Mouse (Mus musculus) layer of hippocampus, adult 6 months (tissue): ENCODE measurements around the gene Sp3. TPM values are rescaled to one million over a fixed set of nuclear protein-coding genes. Genes with fewer than 3 reads are reported as not detected.

Experiments used
- long read RNA-seq, 2 experiments: library from polyadenylated mRNA; unstranded; transcript quantifications; one replicate each; pipeline ENCODE4 v2.0.0; 2019 to 2020
- microRNA-seq: library from miRNA; unstranded; fragments of <30 nt; microRNA quantifications from one replicate; pipeline ENCODE4 v1.2.0, GENCODE M21; 2020
- polyA plus RNA-seq: library from polyadenylated mRNA; unstranded; fragments of <200 nt; fragmentation: Nextera tagmentation; gene quantifications from 2 replicates; pipeline ENCODE4 v1.2.3, GENCODE M21; 2021

Sp3 gene
- 10.7 and 12.2 TPM in 2 replicates for polyA plus RNA-seq
- long read RNA-seq, experiment 1, full-length matches to known transcripts, result 13 of 46 reads
- long read RNA-seq, experiment 1, partial matches to known transcripts, result 21 of 46 reads
- long read RNA-seq, experiment 1, other reads (novel, unspliced or antisense), result 12 of 46 reads
- long read RNA-seq, experiment 2, full-length matches to known transcripts, result 50 of 69 reads
- long read RNA-seq, experiment 2, partial matches to known transcripts, result 10 of 69 reads
- long read RNA-seq, experiment 2, other reads (novel, unspliced or antisense), result 9 of 69 reads

DNA sequence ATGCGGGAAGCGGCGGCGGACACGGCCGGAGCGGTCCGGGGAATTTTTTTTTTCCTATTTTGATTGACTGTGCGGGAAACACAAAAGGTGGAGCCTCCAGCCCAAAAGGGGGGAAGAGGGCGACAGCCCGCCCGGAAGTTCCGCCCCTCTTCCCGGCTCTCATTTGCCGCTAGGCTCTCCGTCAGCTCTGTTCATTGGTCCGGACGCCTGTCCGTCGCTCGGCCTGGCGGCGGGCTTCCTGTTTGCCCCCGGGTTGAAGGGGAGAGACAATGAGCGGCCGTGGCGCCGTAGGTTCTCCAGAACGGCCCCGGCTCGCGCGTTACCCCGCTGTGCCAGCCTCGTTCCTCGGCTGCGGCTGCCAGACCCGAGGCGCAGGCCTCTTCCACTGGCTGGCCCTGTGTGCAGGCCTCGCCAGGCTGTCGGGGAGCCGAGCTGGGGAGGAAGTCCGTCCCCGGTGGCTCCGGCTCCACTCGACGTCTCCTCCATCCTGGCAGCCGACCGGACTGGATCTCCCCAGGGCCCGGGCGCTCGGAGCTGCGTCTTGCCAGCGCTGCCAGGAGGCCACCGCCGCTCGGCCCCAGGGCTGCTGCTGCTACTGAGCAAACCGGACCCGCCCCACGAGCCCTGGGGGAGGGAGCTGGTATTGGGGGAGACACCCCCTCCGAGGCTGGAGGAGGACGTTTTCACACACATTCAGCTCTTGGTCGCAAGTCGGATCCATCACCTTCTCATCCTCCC lies at the start of gene Sp3:
TSS of gene Sp3 (minus strand) at position 110 of the 738 bp plus-strand sequence.

DNA sequence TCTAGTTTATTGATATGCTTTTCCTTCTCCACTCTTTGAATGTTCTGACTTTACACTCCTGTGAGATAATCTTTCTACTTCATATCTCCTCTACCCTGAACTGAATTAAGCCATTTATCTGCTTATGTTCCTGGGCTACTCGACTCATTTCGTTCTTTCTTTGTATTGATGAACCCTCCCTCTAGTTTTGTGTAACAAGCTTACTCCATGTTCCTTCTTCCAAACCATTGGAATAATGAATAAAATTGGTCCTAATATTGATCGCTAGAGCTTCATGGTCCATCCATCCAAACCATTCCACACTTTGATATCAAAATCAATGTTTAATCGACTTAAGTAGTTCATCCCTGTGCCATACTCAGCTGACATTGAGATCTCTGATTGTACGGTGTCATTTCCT lies 6.4 kb upstream of the Sp3 start, which contains the start of gene Gm11084:
TSS of gene Gm11084 (minus strand) at position 101 of the 400 bp plus-strand sequence.

Small RNA genes within 50 kb of the gene (microRNA-seq; reads per million reads assigned to microRNA genes)
- gene Gm25960, result not detected

Other genes with a start within 250 kb of the Sp3 start
- not detected in 2 replicates for gene Gm11084, start 6.3 kb upstream of the Sp3 start, polyA plus RNA-seq
- gene Ola1, start 238.5 kb upstream of the Sp3 start, polyA plus RNA-seq, result 186 and 198 TPM in 2 replicates